Mouse (Mus musculus) lung, postnatal 10 days (tissue): ENCODE data around the gene Ptgir.
A peak's percentile ranks its signal among the peaks of the same experiment; 100 is the strongest.
"Not testable (repeated sequence)": the region's sequence is repeated elsewhere in the genome, so short reads cannot be mapped to it uniquely, and the experiment has no call there.

Source experiments
- DNase-seq: peaks from one replicate; pipeline ENCODE4 v3.0.0; 2021

The Ptgir gene

DNA sequence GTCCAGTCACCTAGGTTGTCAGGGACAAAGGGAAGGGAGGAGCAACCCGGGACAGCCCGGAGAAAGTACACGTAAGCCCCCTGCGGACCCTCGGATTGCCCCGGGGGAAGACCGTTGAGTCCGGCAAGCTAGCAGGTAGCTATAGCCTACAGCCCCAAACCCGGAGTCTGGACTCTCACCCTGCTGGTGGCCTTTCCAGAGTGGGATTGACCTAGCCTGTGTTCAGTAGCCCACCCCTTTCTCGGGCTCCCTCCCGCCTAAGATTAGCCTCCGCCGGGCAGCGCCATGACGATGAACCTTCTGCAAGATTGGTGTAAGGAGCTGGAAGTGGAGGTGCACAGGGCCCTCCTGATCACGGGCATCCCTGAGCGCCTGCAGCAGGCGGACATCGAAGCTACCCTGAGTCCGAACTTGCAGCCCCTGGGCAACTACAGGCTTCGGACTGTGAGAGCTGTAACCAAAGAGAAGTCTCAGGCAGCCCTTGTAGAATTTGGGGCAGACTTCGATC is 38.6 kb downstream of the Ptgir start:
- DNase-seq: no peak

DNA sequence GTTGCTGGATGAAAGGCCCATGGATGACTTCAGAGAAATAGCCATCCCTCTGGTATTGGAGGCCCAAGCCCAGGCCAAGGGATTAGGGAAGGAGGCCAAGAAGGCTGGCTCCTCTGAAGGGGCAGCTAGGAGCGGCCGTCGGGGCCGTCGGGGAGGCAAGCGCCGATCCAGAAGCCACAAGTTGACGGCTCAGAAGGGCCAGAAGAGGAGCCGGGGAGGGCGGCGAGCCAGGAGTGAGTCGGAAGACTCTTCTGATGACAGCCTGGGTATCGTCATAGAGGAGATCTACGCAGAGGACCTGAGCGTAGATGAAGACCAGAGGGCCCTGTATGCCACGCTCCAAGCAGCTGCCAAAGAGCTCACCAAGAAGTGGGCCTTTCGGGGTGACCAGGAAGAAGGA is 39.1 kb downstream of the Ptgir start:
- DNase-seq: no peak

DNA sequence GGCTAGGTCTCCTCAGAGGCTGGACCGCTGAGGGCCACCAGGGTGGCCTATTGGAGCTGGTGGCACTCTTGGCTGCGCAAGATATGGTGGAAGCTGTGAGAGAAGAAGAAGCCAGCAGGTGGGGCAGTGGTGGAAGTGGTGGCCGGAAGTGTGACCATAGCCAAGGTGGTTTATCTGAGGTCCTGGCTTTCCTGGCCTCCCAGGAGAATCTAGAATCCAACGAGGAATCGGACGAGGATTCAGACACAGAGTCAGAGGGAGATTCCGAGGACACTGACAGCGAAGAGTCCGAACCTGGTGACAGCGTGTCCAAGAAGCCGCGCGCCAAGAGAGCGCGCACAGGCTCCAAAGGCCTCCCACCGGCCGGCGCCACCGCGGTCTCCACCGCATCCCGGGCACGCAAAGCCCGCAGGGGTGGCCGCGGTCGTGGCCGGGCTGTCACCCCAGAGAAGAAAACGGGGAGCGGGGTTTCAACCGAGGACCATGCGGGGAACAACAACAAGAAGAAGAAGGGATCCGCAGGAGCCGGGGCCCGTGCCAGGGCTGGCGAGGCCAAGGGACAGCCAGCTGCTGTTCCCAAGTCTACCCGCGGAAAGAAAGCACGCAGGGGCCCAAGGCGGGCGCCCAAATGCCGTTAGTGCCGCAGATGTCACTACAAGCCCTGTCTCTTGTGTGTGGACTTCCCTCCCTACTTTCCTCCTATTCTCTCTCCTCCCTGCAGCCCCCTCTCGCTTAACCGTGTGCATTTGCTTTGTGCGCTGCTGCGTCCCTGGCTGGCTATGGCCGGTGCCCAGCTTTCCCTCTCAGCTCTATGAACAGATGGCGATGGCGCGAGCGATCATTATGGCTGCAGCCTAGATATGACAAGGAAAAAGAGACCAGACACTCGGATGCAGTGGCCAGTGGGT is 40.4 kb downstream of the Ptgir start:
- DNase-seq: no peak

DNA sequence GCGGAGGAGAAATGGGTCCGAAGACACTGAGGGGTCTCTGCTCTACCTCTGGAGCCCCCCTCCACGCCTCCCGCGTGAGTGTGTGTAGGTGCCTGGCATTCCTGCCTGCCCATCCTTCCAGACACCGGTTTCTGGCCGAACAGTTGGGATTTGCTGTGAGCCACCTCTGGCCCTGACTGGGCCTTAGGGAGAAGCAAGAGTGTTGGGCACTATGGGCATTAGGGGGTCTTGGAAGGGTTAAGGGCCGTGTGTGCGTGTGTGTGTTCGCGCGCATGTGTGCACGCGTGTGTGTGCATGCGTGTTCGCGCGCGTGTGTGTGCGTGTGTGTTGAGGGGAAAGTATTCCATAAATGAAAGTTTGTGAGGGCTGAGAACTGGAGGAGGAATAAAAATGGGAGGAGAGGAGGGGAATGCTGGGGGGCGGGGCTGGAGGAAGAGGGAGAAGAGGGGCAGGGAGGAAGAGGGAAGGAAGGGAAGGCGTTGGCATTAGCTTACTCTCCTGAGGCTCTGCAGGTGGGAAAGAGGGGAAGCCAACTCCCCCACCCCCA is 41.1 kb downstream of the Ptgir start:
- no peak for DNase-seq

DNA sequence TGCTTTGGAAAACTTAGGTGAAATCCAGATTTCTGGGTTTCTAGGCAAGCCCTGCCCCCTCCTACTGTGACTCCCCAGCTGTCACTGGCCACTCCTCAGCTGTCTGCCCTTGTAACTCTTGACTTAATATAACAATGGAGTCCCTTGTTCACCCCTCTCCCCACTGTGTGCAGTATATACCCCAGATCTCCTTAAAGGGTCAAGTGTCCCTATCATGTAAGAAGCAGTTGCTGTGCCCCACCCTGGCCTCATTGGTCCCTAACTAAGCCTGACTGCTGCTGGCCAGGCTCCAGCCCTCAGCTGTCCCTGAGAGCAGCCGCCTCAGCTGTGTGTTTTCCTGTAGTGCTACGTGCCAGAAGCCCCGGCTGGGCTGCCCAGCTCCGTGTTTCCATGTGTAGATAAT is 41.7 kb downstream of the Ptgir start:
- peak; percentile 70 for DNase-seq

DNA sequence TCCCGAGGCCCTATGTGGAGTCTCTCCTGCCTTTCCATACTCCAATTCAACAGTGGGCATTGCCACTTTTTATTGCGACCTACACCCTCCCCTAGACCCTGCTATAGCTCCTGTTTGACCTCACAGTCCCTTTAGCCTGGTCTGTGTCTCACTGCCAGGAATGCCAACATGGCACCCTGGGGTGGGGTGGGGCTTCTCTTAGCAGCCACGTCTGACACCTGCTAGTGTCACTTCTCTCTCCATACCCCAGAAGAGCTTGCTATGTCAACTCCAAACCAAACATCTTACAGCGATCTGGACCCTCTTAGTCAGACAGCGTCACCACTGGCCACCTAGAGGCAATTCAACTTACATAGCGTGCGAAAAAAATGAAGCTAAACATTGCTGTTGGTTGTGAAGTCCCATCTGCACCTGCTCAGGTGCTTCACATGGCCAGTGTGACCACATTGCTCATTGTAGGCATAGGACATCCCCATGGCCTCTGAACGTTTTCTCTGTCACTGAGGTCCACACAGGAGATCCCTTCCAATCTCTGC is 42.7 kb downstream of the Ptgir start:
- DNase-seq: no peak

DNA sequence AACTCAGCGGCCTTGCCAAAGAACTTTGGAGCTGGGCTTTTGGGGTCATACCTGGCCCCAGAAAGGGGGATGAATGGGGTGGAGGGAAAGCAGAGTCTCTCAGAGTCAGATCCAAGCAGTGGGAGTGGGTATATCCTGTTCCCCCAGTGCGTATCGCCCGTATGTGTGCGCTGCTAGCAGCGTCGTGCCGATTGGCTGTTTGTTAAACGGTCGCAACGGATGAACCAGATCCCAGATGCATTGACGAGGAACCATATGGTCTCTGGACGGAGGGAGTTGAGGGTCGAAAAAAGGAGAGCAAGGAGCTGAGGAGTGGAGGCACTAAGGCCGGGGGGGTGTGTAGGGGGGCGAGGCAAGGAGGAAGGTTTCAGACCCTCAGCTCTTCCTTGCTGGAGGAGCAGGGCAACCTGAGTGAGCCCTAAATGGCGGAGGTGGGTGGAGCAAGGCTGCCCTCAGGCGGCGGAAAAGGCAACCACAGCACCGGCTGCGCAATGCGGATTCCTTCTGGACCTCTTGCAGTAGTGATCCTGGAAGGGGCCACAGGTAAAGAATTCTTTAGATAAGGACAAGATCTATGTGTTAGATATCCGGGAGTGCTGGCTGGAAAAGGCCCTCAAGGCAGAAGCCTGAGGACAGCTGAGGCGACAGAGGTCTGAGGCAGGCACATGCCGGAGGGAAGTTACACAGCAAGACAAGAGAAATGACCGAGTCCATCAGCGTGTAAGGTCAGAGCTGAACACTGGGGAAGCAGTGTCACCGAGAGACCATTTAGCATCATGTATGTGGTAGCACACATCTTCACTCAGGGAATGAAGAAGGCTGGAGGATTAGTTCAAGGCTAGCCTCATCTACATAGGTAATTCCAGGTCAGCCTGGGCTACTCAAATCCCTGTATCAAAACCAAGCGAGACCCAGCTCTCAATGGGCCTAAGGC is 43.9 kb downstream of the Ptgir start:
- peak; percentile 82 for DNase-seq

DNA sequence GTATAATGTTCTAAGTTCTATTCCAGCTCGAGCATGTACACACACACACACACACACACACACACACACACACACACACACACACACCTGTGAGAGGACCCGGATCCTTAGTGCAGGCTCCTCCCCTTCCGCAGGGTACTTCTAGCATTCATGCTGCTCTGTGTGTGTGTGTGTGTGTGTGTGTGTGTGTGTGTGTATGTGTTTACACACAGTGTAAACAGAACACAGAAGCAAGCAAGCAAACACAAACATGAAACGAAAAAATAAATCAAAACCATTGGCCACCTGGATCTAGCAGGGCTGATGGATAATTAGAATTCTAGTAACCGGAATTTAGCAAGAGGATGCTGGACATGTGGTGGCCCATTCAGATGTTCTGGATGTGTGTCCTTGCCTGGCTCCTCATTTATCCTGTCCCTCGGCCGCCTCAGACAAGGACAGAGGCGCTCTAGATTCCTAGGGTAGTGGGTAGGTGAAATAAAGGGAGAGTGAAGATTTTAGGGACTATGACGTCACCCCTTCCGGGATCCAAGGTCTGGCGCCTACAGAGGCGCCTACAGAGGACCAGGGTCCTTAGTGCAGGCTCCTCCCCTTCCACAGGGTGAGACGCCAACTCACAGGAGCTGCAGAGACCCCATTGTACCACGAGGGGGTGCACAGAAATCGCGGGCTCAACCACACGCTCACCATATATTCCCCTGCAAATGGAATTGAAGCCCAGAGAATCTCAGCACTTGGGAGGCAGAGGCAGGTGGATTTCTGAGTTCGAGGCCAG is 44.8 kb downstream of the Ptgir start:
- peak; percentile 91 for DNase-seq

DNA sequence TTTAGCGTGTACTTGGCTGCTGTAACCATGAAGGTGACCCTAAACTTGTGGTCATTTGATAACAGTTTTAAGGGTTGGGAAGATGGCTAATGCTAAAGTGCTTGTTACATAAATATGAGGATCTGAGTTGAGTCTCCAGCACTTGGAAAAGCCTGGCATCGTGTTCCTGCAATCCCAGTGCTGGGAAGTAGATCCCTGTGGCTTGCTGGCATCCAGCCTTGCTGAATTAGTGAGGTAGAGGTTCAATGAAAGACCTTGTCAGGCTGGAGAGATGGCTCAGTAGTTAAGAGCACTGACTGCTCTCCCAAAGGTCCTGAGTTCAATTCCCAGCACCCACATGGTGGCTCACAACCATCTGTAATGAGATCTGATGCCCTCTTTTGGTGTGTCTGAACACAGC is 47.5 kb downstream of the Ptgir start:
- DNase-seq: not testable (repeated sequence)

DNA sequence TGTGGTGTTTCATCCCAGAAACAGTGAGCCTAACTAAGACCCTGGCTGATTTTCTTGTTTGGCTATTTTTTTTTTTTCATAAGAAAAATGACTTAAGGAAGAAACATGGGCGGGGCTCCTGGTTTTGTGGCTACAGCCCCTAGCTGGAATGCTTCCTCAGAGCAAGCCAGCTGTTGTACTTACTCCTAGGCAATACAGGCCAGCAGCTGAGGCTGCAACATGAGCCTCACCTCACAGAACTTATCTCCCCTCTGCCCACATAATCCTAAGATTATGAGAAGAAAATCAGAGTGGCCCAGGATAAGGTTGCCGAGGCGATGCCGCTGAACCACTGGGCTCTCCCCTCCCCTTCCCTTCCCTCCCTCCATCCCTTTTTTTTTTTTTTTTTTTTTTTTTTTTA is 49.4 kb downstream of the Ptgir start:
- no peak for DNase-seq

DNA sequence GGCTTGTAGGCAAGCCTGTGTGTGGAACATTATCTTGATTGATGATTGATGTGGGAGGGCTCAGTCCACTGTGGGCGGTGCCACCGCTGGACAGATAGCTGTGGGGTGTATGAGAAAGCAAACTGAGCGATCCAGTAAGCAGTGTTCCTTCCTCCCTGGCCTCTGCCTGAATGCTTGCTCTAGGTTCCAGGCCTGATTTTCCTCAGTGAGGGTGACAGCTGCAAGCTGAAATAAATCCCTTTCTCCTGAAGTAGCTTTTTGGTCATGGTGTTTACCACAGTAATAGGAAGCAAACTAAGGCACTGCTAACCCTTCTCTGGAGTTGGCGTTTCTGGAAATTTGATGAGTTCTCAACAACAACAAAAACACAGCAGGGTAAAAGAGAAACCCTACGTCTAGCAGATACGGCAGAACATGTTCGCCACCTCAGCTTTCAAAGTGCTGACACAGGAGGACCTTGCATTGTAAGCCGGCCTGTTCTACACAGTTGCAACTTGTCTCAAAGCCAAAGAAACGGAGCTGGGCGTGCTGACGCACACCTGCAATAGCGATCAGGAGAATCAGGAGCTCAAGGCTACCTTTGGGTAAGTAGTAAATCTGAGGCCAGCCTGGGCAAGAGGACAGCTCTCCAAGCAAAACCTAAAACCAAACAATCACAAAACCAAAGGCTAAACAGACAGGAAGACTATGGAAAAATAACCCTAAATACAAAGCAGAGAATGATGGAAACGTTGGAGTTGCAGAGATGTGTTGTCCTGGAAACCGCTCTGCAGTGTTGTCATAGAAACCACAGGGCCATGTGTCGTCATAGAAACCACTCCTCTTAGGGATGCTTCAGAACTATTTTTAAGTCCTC is 50.3 kb downstream of the Ptgir start:
- no peak for DNase-seq

DNA sequence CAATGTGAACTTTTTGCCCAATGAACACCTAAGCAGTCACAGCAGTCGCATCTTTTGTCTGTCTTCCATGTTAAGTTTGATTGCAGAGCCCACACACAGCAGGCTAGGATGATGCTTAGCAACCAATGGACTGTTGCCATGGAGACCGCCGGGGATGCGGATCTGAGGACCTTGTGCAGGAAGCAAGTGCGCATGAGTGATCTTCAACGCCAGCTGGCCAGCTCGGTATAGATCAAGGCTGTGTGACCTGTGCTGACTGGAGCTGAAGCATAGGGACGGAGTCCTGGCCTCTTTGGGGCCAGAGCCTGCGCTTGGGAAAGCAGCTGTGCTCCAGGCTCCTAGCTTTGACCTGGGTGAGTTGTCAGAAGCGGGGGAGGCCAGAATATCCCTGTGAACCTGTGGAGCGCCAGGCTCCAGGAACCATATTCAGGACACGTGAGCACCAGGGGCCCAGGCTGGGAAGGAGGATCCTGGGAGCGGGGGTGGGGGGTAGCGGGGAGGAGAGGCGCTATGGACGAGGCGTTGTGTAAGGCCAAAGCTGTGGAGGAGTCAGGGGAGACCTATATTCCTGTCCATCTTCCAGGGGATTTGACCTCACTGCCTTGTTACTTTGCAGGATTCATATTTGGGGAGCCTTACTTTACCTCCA is 53.4 kb downstream of the Ptgir start, which contains the start of gene Pnmal1:
Pnmal1 (plus strand) TSS at position 141 of the 649 bp plus-strand sequence.
- DNase-seq: peak; percentile 30
